Mouse (Mus musculus) effector memory CD4-positive, alpha-beta T cell, adult 5 months (primary cell): ENCODE data around the gene Lap3. TPM values are rescaled to one million over a fixed set of nuclear protein-coding genes. Genes with fewer than 3 reads are reported as not detected.

ENCODE experiments used
- polyA plus RNA-seq: library from polyadenylated mRNA; unstranded; fragments of 100-300 nt; shearing (Covaris generic); gene quantifications from one replicate; pipeline ENCODE4 v1.2.1, GENCODE M21; 2017

Lap3 gene
- 22.9 TPM for polyA plus RNA-seq

DNA sequence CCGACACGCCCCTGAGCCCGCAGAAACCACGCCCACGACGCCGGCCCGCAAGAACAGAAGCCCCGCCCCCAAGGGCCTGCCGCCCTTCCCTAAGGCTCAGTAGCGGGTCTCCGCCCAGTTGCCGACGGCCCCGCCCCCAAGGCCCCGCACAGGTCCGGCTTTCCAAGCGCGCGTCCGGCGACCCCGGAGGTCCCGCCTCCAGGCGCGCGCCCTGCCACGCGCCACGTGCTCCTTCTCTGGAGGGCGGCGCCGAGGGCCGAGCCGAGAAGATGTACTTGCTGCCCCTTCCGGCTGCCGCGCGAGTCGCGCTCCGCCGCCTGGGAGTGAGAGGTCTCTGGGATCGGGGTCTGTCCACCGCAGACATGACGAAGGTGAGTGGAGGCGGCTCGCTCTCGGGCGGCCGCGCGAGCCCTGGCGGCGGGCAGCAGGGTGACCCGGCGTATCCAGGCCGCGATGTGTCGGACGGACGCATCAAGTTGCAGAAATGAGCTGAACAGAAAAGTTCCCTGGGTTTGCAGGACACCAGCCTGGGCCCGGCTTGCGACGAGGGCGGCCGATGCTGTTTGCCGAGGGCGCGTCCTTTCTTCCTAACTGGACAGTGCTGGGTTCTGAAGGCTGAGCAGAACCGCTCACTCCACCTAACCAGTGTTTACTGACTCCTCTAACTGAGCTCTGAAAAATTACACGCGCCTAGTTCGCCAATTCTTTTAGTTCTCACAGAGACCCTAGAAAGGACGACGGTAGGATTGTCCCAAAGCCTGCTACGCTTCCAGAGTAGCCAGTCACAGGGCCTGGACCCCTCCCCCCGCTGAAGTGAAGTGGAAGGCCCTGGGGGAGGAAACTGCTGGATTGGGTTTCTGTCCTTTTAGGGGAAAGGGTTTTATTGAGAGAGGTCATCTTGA is at the start of gene Lap3:
Gene Lap3, plus strand, starts transcription at position 184 of the 902 bp plus-strand sequence.

GRCm38 (mm10) chr5:45449831-45450716 is 43.1 kb upstream of the Lap3 start, which contains the start of gene Qdpr:
TSS of gene Qdpr (minus strand) at chr5:45450236.

GRCm38 (mm10) chr5:45453451-45453850 is 39.7 kb upstream of the Lap3 start, which contains the start of gene Clrn2:
TSS of gene Clrn2 (plus strand) at chr5:45453751.

DNA sequence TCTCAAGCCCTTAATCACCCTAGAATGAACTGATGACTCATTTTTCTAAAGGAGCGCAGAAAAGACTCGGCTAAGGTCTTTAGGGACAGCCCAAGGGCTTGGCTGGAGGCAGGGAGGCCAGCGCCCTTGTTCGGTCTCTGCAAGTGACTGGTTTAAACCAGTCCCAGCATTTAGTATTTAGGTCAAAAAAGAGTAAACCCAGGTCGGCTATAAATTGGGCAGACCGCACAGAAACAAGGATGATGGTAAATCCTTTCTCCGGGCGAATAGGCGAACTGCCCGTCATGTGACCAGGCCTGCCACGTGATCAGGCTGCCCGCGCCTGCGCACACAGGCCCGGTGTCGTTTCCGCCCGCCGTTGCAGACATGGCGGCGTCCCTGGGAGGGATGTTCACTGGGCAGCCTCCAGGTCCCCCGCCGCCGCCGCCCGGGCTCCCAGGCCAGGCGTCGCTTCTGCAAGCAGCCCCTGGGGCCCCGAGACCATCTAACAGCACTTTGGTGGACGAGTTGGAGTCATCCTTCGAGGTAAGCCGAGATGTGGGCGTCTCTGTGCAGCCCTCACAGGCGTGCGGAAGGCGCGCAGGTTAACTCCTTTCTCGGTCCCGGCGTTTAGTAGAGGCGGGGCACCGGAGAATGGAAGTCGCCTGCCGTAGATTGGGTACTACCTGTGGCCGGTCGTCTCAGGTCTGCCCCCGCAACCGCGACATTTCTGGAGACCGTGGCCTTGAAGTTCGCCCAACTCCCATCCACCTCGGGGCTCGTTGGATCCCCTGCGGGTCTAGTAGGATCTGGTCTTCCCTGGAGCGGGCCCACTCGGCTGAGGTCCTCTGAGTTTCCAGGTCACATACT is 27.0 kb downstream of the Lap3 start, which contains the start of gene Med28:
Gene Med28, plus strand, starts transcription at position 270 of the 849 bp plus-strand sequence.

Other genes starting within 250 kb of the Lap3 start
- 67.2 TPM for gene Qdpr, start 43.1 kb upstream of the Lap3 start, polyA plus RNA-seq
- gene Clrn2, start 39.6 kb upstream of the Lap3 start, polyA plus RNA-seq: not detected
- gene Med28, start 26.9 kb downstream of the Lap3 start, polyA plus RNA-seq: 200 TPM
- 0.14 TPM for gene Fam184b, start 146.2 kb downstream of the Lap3 start, polyA plus RNA-seq
- gene Ncapg, start 176.5 kb downstream of the Lap3 start, polyA plus RNA-seq: 1.4 TPM